ENCODE assay signal across 8 mouse cellular contexts in the genomic region with DNA sequence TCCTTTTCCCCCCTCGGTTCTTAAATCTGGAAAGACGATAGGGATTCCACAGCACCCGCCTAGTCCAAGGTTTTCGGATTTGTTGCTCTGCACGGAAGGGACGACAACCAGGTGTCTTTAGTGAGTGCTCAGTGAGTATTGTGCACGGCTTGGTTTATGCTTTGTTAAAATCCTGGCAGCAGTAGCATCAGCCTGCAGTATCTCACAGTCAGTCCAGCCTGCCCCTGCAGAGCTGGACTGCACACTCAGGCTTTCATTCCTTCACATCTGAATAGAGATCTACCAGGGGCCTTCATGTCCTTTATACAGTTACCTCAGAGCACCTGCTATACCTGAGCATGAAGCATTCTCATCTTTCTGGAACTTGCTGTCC. TPM values are rescaled to one million over a fixed set of nuclear protein-coding genes. Genes with fewer than 3 reads are reported as not detected.
DNase-seq lines count a peak whose midpoint lies in the region; ATAC-seq lines count a peak whose summit lies in the region.

No protein-coding gene starts in this region.

- H3K9ac ChIP-seq in kidney, embryonic 14.5 days (ENCODE audit: low read depth, low read length) = peak overlapping the region; percentile 72
- H3K9ac ChIP-seq in hindbrain, embryonic 16.5 days (ENCODE audit: low read depth, low read length) = peak overlapping the region; percentile 83
- peak overlapping the region; percentile 77 for H3K9ac ChIP-seq in midbrain, embryonic 14.5 days (replicated peaks; ENCODE audit: low read length)

- no peaks in the 10 kb centered on the region for H3K27me3 ChIP-seq in kidney, embryonic 14.5 days (ENCODE audit: control insufficient read depth, insufficient read depth, low read length)
- no peaks in the 10 kb centered on the region for H3K27me3 ChIP-seq in hindbrain, embryonic 16.5 days (replicated peaks; ENCODE audit: control insufficient read depth, insufficient read depth, low read length)
- H3K27me3 ChIP-seq in midbrain, embryonic 14.5 days (ENCODE audit: control insufficient read depth, insufficient read depth, low read length) = no peaks in the 10 kb centered on the region

- no peak for ATAC-seq in kidney, embryonic 14.5 days (ENCODE audit: low FRiP score, low TSS enrichment)
- ATAC-seq in hindbrain, embryonic 16.5 days = no peak; the same call in 1 of the 2 replicates
- ATAC-seq in midbrain, embryonic 14.5 days (ENCODE audit: low FRiP score, low TSS enrichment) = peak; percentile 32; the same call in 1 of the 2 replicates

- WGBS in kidney, embryonic 14.5 days = 0% methylated on average over 6 of the region's 7 CpGs
- WGBS in hindbrain, embryonic 16.5 days = 0% methylated on average over 7 of the region's 7 CpGs
- 0% methylated on average over 7 of the region's 7 CpGs for WGBS in midbrain, embryonic 14.5 days

- DNase-seq in kidney, adult 8-10 months = no peak
- peak; percentile 46 for DNase-seq in brain, adult 2 months (ENCODE audit: low read depth, low spot score)
- no peak for DNase-seq in midbrain, embryonic 14.5 days
- no peak for DNase-seq in urinary bladder, adult 2 months (ENCODE audit: low spot score)
- no peak for DNase-seq in embryo, embryonic 10.5 days (ENCODE audit: low spot score)
- DNase-seq in ovary, postnatal 14 days (ENCODE audit: low spot score) = no peak

- H3K36me3 ChIP-seq in kidney, embryonic 14.5 days (ENCODE audit: control insufficient read depth, insufficient read depth, low read length) = no peaks in the 10 kb centered on the region; the same call in 1 of the 2 replicates
- peaks cover 6% of the 10 kb centered on the region for H3K36me3 ChIP-seq in hindbrain, embryonic 16.5 days (ENCODE audit: control insufficient read depth, insufficient read depth, low read length)
- H3K36me3 ChIP-seq in midbrain, embryonic 14.5 days (ENCODE audit: control insufficient read depth, insufficient read depth, low read length) = 0 out of 2 replicates have a peak, but pooled peaks cover 4% of the 10 kb centered on the region

- H3K27ac ChIP-seq in kidney, embryonic 14.5 days (ENCODE audit: low read depth, low read length) = peak overlapping the region; percentile 24; the same call in 1 of the 2 replicates
- peak overlapping the region; percentile 70 for H3K27ac ChIP-seq in hindbrain, embryonic 16.5 days (ENCODE audit: low read depth, low read length)
- H3K27ac ChIP-seq in midbrain, embryonic 14.5 days (replicated peaks; ENCODE audit: low read depth, low read length) = peak overlapping the region; percentile 79

- 0 out of 2 replicates have a peak, but pooled peaks cover 5% of the 10 kb centered on the region for H3K4me1 ChIP-seq in kidney, embryonic 14.5 days (ENCODE audit: control insufficient read depth, insufficient read depth, low read length)
- peaks cover 24% of the 10 kb centered on the region for H3K4me1 ChIP-seq in hindbrain, embryonic 16.5 days (ENCODE audit: control insufficient read depth, insufficient read depth, low read depth, low read length)
- H3K4me1 ChIP-seq in midbrain, embryonic 14.5 days (ENCODE audit: control insufficient read depth, insufficient read depth, low read length) = peaks cover 17% of the 10 kb centered on the region; the same call in 1 of the 2 replicates

- H3K4me3 ChIP-seq in kidney, embryonic 14.5 days (ENCODE audit: low read length) = peak overlapping the region; percentile 85
- peak overlapping the region; percentile 67 for H3K4me3 ChIP-seq in hindbrain, embryonic 16.5 days (ENCODE audit: low read length)
- H3K4me3 ChIP-seq in midbrain, embryonic 14.5 days (replicated peaks; ENCODE audit: low read depth, low read length) = peak overlapping the region; percentile 72

- no peaks in the 10 kb centered on the region for H3K9me3 ChIP-seq in kidney, embryonic 14.5 days (ENCODE audit: control insufficient read depth, low read length)
- H3K9me3 ChIP-seq in hindbrain, embryonic 16.5 days (ENCODE audit: control insufficient read depth, low read length) = no peaks in the 10 kb centered on the region
- no peaks in the 10 kb centered on the region for H3K9me3 ChIP-seq in midbrain, embryonic 14.5 days (ENCODE audit: control insufficient read depth, low read length)

- H3K4me2 ChIP-seq in kidney, embryonic 14.5 days (replicated peaks; ENCODE audit: low read depth, low read length) = peak overlapping the region; percentile 85
- peak overlapping the region; percentile 70 for H3K4me2 ChIP-seq in hindbrain, embryonic 16.5 days (ENCODE audit: low read length)
- peak overlapping the region; percentile 84 for H3K4me2 ChIP-seq in midbrain, embryonic 14.5 days (ENCODE audit: low read length)

RNA-seq across cellular contexts. Expression of a gene that starts 0.3 kb away (rescaled TPM):
- 64.6 and 82.5 TPM in 2 replicates for polyA plus RNA-seq in kidney, embryonic 14.5 days (2014; fragmentation: Nextera tagmentation; extraction: Ambion mirVana)
- polyA plus RNA-seq in hindbrain, embryonic 16.5 days (2015; fragmentation: Nextera tagmentation; extraction: Ambion mirVana) = 94.2 and 99.7 TPM in 2 replicates
- polyA plus RNA-seq in midbrain, embryonic 14.5 days (2014; fragmentation: Nextera tagmentation; extraction: Ambion mirVana) = 66.1 and 74.7 TPM in 2 replicates
- 85.3 and 85.8 TPM in 2 replicates for polyA plus RNA-seq in urinary bladder, adult 2 months (2012; rRNA removed)

RNA-seq across cellular contexts. Expression of a gene that starts 49.5 kb away (rescaled TPM):
- 45.6 and 76.7 TPM in 2 replicates for polyA plus RNA-seq in kidney, embryonic 14.5 days (2014; fragmentation: Nextera tagmentation; extraction: Ambion mirVana)
- polyA plus RNA-seq in hindbrain, embryonic 16.5 days (2015; fragmentation: Nextera tagmentation; extraction: Ambion mirVana) = 71.6 and 84.9 TPM in 2 replicates
- 52.2 and 72.8 TPM in 2 replicates for polyA plus RNA-seq in midbrain, embryonic 14.5 days (2014; fragmentation: Nextera tagmentation; extraction: Ambion mirVana)
- 129 and 179 TPM in 2 replicates for polyA plus RNA-seq in urinary bladder, adult 2 months (2012; rRNA removed)

Comparison
In these comparisons a context has a peak if more than half of its experiments do, and no peak if none do; other contexts are left out.
1. H3K27ac ChIP-seq: peak in every context shown above with its lines; median percentile 79 in midbrain, embryonic 14.5 days; 70 in hindbrain, embryonic 16.5 days; 24 in kidney, embryonic 14.5 days.